Mouse (Mus musculus): Measurements from ENCODE around the gene Rbm47. TPM values are rescaled to one million over a fixed set of nuclear protein-coding genes. Genes with fewer than 3 reads are reported as not detected.
A peak's percentile ranks its signal among the peaks of the same experiment; 100 is the strongest.

Rbm47 gene
- polyA plus RNA-seq, 1 experiment from 2014 or later: 1.5 TPM

DNA sequence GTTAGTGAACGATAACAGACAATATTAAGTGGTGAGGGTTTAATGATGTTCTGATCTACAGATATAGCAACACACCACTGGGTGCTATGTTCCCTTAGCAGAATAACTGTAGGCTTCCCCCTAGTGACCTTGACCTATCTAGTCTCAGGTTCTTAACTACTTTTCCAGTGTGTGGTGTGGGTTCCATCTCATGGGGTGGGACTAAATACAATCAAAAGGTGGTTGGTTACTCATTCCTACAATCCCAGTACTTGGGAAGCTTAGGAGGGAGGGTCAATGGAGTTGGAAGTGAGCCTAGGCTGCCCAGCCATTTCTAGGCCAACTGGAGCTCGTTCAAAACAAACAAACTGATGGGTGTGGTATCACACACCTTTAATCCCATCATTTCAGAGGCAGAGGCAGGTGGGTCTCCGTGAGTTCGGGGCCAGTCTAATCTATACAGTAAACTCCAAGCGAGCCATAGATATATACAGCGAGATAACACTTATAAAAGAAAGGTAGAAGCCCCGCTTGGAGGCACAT lies 94.4 kb downstream of the Rbm47 start:
- Histone ChIP-seq H3K27me3 (no peaks in the 10 kb centered on the region), H3K4me2 (no peak overlapping the region), H3K27ac (replicated peaks) (no peak overlapping the region), H3K9ac (no peak overlapping the region), H3K9me3 (no peaks in the 10 kb centered on the region), H3K4me3 (no peak overlapping the region), H3K36me3 (no peaks in the 10 kb centered on the region), H3K4me1 (replicated peaks) (no peaks in the 10 kb centered on the region)
- no peak for ATAC-seq (ENCODE audit: low read depth)
- 93% methylated on average over 7 of the region's 7 CpGs for WGBS

DNA sequence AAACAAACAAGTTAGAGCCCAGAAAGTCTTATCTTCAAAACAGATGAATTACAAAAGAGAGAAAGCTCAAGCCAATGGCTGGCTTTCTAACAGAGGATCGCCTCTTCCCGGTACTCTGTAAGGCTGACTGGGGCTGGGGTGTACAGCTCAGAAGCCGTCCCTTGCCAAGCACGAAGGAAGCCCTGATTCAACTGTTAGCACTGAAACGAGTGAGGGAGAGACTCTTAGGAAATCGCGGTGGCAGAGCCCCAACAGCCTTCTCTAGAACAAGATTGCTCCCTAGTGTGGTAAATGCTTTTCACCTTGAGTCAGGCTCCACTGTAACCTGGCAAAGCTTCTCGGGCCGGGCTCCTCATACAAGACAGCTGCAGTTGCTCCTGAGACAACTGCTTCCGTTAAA lies 95.5 kb downstream of the Rbm47 start:
- no peaks in the 10 kb centered on the region for H3K4me1 ChIP-seq (replicated peaks)
- ATAC-seq (ENCODE audit: low read depth): no peak
- no peaks in the 10 kb centered on the region for H3K9me3 ChIP-seq
- H3K27ac ChIP-seq (replicated peaks): no peak overlapping the region
- no peaks in the 10 kb centered on the region for H3K36me3 ChIP-seq
- no peak overlapping the region for H3K9ac ChIP-seq
- H3K27me3 ChIP-seq: no peaks in the 10 kb centered on the region
- H3K4me2 ChIP-seq: no peak overlapping the region
- H3K4me3 ChIP-seq: no peak overlapping the region
- WGBS: 45% methylated on average over 10 of the region's 10 CpGs

DNA sequence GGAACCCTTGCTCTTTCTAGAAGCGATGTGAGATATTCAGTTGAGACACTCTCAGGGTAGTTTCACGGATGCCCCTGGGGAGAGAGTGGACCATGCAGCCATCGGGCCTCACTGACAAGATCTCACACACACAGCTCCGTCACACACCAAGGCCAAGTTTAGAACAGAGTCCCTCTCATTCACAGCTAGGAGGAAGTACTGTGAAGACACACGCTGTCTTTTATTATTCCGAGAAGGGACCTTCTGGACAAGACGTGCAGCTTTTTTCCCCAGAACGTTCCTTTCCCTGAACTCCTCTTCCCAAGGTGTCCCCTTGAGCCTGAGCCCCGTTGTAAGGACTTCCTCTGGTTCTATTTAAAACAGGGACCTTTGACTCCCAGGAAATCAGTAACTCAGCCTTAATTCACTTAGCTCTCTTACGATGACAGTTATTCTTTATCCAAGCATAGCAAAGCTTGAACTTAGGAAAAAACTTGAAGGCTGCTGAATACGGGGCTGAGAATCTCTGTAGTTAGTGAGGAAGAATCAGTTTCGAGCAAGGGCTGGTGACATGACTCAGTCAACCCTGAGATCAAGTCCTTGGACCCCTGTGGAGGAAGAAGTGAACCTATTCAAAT lies 96.1 kb downstream of the Rbm47 start:
- H3K4me3 ChIP-seq: no peak overlapping the region
- H3K9me3 ChIP-seq: no peaks in the 10 kb centered on the region
- WGBS: 70% methylated on average over 12 of the region's 12 CpGs
- no peak for ATAC-seq (ENCODE audit: low read depth)
- no peak overlapping the region for H3K4me2 ChIP-seq
- H3K27me3 ChIP-seq: no peaks in the 10 kb centered on the region
- H3K9ac ChIP-seq: no peak overlapping the region
- no peaks in the 10 kb centered on the region for H3K4me1 ChIP-seq (replicated peaks)
- H3K36me3 ChIP-seq: no peaks in the 10 kb centered on the region
- no peak overlapping the region for H3K27ac ChIP-seq (replicated peaks)

DNA sequence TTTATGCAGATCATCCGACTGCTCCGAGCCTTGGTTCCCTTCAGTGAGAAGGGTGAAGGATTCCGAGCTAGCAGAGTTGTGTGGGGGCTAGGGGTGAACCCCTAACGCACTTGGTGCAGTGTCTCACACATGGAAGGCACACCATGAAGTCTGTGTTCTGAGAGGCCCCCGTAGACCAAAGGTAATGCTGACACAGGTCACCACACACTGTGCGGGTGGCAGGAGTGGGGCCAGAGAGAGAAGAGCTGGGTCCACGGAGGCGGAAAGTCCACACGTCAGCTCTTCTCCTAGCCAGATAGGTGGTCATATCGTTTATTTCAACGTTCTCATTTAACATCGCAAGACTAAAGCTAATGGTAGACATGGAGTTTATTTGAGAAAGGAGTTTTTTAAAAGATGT lies 97.0 kb downstream of the Rbm47 start:
- no peaks in the 10 kb centered on the region for H3K27me3 ChIP-seq
- no peak overlapping the region for H3K4me2 ChIP-seq
- no peak for ATAC-seq (ENCODE audit: low read depth)
- H3K4me3 ChIP-seq: no peak overlapping the region
- H3K36me3 ChIP-seq: no peaks in the 10 kb centered on the region
- no peak overlapping the region for H3K9ac ChIP-seq
- no peak overlapping the region for H3K27ac ChIP-seq (replicated peaks)
- WGBS: 87% methylated on average over 12 of the region's 12 CpGs
- no peaks in the 10 kb centered on the region for H3K4me1 ChIP-seq (replicated peaks)
- H3K9me3 ChIP-seq: no peaks in the 10 kb centered on the region

DNA sequence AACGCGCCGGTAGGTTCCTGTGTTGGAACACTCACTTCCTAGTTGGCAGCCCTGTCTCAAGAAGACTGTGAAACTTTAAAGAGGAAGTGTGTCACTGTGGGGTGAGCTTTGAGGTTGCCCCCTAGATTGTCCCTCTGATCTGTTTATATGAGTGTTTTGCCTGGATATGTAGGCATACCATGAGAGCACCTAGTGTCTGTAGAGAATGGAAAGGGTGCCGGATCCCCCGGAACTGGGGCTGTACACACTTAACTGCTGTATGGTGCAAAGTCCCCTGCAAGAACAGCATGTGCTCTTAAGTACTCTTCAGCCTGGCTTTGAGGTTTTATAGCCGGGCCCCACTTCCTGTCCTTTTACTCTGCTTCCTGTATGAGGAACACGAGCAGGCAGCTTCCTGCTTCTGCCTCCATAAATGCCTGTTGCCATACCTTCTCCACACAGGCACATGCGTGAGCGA lies 97.9 kb downstream of the Rbm47 start:
- 88% methylated on average over 9 of the region's 9 CpGs for WGBS

DNA sequence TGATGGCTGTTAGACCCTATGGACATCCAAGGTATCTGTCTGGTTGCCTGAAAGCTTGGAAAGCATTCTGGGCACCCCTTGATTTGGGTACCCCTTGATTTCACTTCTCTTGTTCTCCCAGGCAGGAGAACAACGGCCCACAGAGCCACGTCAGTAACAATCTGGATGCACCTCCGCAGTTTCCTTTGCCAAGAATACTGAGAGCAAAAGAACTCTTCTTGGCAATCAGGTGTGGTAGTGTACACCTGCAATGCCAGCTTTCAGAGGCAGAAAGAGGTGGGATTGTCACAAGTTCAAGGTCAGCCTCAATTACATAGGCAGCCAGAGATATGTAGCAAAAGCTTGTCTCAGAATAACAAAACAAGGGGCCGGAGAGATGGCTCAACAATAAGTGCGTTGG lies 98.7 kb downstream of the Rbm47 start:
- Histone ChIP-seq H3K27ac (replicated peaks) (no peak overlapping the region), H3K9ac (no peak overlapping the region), H3K4me1 (replicated peaks) (peaks cover 10% of the 10 kb centered on the region), H3K4me3 (no peak overlapping the region), H3K27me3 (peaks cover 11% of the 10 kb centered on the region; the same call in 1 of the 2 replicates), H3K4me2 (no peak overlapping the region), H3K9me3 (no peaks in the 10 kb centered on the region), H3K36me3 (no peaks in the 10 kb centered on the region)
- ATAC-seq (ENCODE audit: low read depth): no peak
- 93% methylated on average over 5 of the region's 5 CpGs for WGBS

More for the DNA sequence above, 97.9 kb downstream of the Rbm47 start:
- Histone ChIP-seq H3K4me1 (replicated peaks) (peaks cover 1% of the 10 kb centered on the region), H3K36me3 (no peaks in the 10 kb centered on the region), H3K4me2 (no peak overlapping the region), H3K9me3 (no peaks in the 10 kb centered on the region), H3K4me3 (no peak overlapping the region), H3K27ac (replicated peaks) (no peak overlapping the region), H3K27me3 (peaks cover 5% of the 10 kb centered on the region; the same call in 1 of the 2 replicates), H3K9ac (no peak overlapping the region)
- ATAC-seq (ENCODE audit: low read depth): no peak

DNA sequence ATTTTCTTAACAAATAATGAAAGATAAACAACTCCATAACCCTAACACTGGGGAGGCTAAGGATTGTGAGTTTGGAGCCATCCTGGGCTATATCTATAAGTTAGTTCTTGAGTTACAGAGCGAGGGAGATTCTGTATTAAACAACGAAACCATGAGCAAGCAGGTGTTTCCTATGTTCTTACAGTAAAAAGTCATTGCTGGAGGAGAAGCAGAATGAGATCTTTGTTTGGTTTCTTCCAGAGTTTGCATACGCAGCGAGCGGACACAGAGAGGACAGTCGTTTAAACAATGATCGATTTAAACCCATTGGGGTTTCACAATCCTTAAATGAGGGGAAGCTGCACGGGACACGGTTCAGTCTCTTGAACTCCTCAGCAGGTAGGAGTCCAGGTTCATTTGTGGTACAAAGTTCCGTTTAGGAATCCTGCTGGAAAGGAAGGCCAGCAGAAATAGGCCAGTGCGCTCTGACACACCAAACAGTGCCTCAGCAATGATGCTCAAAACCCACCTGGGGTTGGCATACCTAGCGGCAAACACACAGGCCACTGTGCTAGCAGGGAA lies 99.2 kb downstream of the Rbm47 start:
- no peaks in the 10 kb centered on the region for H3K36me3 ChIP-seq
- no peak overlapping the region for H3K27ac ChIP-seq (replicated peaks)
- H3K4me3 ChIP-seq: no peak overlapping the region
- H3K9ac ChIP-seq: no peak overlapping the region
- H3K4me1 ChIP-seq (replicated peaks): peaks cover 12% of the 10 kb centered on the region
- peaks cover 11% of the 10 kb centered on the region; the same call in 1 of the 2 replicates for H3K27me3 ChIP-seq
- H3K9me3 ChIP-seq: no peaks in the 10 kb centered on the region
- no peak for ATAC-seq (ENCODE audit: low read depth)
- no peak overlapping the region for H3K4me2 ChIP-seq
- 89% methylated on average over 12 of the region's 12 CpGs for WGBS

DNA sequence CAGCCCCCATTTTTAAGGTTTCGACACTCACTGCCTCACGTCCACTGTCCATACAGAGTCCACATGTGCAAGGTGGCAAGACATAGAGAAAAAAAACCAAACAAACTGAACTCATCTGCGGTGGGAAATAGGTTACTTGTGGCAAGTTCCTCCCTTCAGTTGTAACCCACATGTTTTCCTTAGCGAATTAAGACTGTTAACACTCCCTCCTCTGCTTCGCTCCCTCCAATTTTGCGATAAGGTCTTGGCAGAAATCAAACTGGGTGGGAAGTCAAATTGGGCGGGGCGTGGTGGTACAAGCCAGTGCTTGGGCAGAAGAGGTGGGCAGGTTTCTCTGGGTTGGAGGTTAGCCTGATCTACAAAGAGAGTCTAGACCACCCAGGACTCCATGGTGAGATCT lies 101.2 kb downstream of the Rbm47 start:
- H3K4me2 ChIP-seq: no peak overlapping the region
- no peaks in the 10 kb centered on the region for H3K36me3 ChIP-seq
- H3K4me3 ChIP-seq: no peak overlapping the region
- WGBS: 93% methylated on average over 8 of the region's 8 CpGs
- H3K27me3 ChIP-seq: peaks cover 11% of the 10 kb centered on the region; the same call in 1 of the 2 replicates
- H3K9ac ChIP-seq: no peak overlapping the region
- no peak for ATAC-seq (ENCODE audit: low read depth)
- H3K4me1 ChIP-seq (replicated peaks): peaks cover 12% of the 10 kb centered on the region
- H3K27ac ChIP-seq (replicated peaks): no peak overlapping the region
- no peaks in the 10 kb centered on the region for H3K9me3 ChIP-seq

DNA sequence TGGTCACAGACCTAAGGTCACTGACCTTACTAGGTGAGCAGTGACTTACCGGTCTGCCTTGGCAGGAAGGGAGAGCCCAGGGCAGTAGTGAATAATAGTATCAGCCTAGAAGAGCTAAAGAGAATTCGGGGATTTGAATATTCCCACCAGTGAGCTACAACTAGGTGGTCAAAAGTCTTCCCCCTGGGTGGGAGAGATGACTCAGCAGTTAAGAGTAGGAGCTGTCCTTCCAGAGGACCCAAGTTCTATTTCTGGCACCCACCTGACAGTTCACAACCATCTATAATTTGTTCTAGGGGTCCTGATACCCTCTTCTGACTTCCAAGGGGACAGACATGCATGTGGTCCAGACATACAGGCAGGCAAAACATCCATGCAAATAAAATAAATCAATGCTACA lies 102.6 kb downstream of the Rbm47 start:
- peaks cover 12% of the 10 kb centered on the region for H3K4me1 ChIP-seq (replicated peaks)
- H3K9ac ChIP-seq: no peak overlapping the region
- H3K4me3 ChIP-seq: no peak overlapping the region
- H3K4me2 ChIP-seq: no peak overlapping the region
- no peak overlapping the region for H3K27ac ChIP-seq (replicated peaks)
- peaks cover 11% of the 10 kb centered on the region; the same call in 1 of the 2 replicates for H3K27me3 ChIP-seq
- 62% methylated on average over 2 of the region's 2 CpGs for WGBS
- no peak for ATAC-seq (ENCODE audit: low read depth)
- H3K9me3 ChIP-seq: no peaks in the 10 kb centered on the region
- no peaks in the 10 kb centered on the region for H3K36me3 ChIP-seq

DNA sequence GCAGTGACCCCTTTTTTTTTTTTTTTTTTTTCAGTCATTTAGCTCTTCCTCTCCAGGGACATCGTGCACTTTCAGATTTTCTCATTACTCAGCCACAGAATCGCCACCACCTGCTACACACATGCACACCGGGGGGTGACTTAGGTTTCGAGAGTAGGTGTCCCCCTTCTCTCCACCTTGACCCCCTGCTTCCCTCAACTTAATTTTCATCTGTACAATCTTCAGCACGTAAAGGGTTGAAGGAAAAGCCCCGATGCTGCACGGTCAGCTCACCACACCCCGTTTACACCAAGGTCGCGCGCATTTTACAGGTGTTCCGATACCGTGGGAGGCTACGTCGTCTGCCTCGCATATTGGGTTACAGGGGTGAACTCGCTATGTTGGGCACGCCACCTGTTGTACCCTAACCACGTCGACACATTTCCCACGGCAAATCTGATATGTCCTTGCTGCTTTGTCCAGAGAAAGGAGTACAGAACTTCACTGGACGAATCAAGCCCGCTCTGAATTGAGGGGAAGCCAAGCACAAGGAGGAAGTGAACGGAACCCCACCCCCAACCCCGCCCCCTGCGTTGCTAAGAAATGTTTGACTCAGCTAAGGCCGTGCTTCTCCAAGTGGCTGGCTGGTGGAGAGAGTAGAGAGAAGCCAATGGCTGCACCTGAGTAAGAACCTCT lies 103.3 kb downstream of the Rbm47 start:
- H3K4me1 ChIP-seq (replicated peaks): peaks cover 12% of the 10 kb centered on the region
- 0 out of 2 replicates have a peak, but pooled peaks have one; percentile 47 for ATAC-seq (ENCODE audit: low read depth)
- no peak overlapping the region for H3K27ac ChIP-seq (replicated peaks)
- peak overlapping the region; percentile 48; the same call in 1 of the 2 replicates for H3K9ac ChIP-seq
- H3K4me2 ChIP-seq: peak overlapping the region; percentile 60
- WGBS: 4% methylated on average over 27 of the region's 27 CpGs
- H3K36me3 ChIP-seq: no peaks in the 10 kb centered on the region
- H3K9me3 ChIP-seq: no peaks in the 10 kb centered on the region
- peaks cover 11% of the 10 kb centered on the region; the same call in 1 of the 2 replicates for H3K27me3 ChIP-seq
- peak overlapping the region; percentile 32 for H3K4me3 ChIP-seq

DNA sequence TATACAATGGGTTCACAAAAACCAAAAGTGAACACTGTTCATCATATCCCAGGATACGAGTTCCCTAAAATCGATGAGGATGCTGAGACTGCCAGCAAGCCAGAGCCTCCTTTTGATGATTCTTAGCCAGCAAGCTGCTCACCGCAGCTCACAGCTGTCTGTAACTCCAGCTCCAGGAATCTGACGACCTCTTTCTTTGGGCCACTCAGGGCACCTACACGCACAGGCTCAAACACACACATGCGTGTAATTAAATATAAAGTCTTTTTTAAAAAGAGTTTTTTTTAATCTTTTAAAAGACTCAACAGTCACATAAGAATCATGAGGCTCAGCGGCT lies 103.8 kb downstream of the Rbm47 start:
- Histone ChIP-seq H3K4me1 (replicated peaks) (peaks cover 12% of the 10 kb centered on the region), H3K27me3 (peaks cover 11% of the 10 kb centered on the region; the same call in 1 of the 2 replicates), H3K9me3 (no peaks in the 10 kb centered on the region), H3K9ac (no peak overlapping the region), H3K4me2 (peak overlapping the region; percentile 60), H3K36me3 (no peaks in the 10 kb centered on the region), H3K4me3 (peak overlapping the region; percentile 32; the same call in 1 of the 2 replicates), H3K27ac (replicated peaks) (no peak overlapping the region)
- ATAC-seq (ENCODE audit: low read depth): no peak
- WGBS: 44% methylated on average over 7 of the region's 7 CpGs
